Mouse (Mus musculus) cerebellum, adult 9-10 months (tissue): ENCODE results near the gene Rnls.

Experiments
- DNase-seq: peaks from one replicate; pipeline ENCODE4 v3.0.0; 2022

Rnls gene

GRCm38 (mm10) chr19:33178866-33179265, 213.2 kb downstream of the Rnls start:
- no peak for DNase-seq

DNA sequence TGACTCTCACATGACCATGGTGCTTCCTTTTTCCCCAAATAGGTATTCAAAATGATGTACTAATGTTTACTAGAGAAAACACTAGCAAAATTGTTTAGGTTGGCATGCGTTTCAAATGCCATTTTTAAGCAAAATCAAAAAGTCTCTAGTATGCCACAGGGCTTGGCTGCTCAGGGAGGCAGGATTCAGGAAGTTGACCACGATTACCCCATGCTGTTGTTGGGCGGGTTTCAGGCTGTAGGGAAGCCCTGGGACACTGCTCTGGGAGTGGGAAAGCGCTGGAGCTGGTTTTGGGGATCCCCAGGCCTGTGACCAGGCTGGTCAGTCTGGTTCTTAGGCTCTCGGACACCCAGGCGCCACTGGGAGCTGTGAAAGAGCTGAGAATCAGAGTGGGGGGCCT, 213.7 kb downstream of the Rnls start:
- DNase-seq = no peak

GRCm38 (mm10) chr19:33173991-33174390, 218.1 kb downstream of the Rnls start:
- no peak for DNase-seq

DNA sequence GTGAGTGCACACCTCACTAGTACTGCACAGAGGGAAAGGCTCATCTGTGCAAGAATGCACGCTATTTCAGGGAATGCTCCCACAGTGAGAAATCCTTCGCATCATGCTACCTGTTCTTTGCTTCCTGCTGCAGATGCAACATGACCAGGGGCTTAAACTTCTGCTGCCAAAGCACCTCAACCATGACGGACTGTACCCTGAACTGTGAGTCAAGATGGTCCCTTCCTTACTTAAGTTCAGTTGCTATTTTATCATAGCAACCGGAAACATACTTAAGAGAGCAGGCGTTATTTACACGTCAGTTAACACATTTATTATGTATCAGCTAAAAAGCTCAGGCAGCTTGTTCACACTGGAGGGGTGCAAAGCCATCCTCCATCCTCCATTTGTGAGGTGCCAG, 222.2 kb downstream of the Rnls start:
- no peak for DNase-seq

DNA sequence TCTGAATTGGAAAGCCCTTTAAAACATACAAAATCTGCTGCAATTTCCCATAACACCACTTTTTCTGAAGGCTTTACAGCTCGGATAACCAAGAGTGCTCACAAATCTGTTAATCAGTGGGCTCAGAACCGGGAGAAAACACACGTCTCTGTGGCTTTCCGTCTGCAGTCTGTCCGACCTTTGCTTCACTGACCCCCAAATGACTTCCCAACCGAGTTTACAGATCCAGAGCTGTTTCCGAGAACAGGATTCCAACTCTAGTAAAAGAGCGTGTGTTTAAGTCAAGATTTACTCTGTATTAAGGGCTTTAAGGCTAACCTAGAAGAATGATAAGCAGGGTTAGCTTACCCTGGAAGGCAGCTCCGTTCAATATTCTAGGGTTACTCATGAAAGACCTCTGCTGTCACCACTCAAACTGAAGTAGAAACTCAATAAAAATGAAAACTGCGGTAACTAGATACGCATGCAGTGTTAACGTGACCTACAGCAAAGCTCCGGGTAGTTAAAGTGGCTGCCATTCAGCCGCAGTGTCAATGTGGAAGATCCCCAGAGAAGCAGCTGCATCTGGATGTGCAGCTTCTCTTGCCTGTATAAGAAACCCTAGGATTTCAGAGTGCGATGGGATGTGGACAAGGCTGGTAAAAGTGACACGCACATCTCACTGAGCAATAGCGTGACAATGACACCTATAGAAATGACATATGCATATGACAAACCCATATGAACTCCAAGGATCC, 224.4 kb downstream of the Rnls start:
- no peak for DNase-seq

GRCm38 (mm10) chr19:33164801-33165200, 227.3 kb downstream of the Rnls start:
- no peak for DNase-seq

- no peak for DNase-seq
Measured at GRCm38 (mm10) chr19:33161903-33162302, 230.2 kb downstream of the Rnls start.

DNA sequence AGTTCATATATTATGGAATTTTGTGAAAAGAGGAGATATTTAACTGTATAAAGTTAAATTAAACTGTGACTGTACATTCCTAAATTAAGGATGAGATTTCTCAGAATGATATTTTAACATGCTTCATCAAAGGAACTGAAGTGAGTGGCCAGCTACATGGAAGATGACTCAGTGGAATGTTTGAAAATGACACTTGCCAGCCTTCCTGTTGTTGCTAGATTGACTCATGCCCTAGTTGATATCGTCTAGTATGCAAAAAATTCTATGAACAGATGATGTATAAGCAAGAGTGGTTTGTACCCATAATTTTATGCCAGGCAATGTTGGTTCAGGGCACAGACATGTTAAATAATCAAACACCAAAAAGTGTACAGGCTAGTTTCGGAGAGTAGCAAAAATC, 232.2 kb downstream of the Rnls start:
- no peak for DNase-seq

DNA sequence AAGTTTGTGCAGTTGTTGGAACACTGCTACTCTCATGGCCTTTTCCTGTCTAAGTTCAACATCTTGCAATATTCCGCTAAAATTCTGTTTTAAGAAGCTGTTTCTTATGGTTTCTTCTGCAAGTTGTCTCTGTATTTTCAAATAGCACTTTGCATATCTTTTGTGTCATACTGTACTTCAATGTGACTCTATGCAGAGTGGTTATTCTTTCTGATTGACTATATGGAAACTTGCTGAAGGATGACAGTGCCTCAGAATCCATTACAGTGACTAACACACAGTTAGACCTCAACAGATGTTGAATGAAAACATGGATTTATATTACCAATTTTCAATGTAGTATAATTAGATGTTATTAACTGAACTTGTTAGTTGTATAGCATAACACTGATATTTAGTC, 232.9 kb downstream of the Rnls start:
- no peak for DNase-seq

DNA sequence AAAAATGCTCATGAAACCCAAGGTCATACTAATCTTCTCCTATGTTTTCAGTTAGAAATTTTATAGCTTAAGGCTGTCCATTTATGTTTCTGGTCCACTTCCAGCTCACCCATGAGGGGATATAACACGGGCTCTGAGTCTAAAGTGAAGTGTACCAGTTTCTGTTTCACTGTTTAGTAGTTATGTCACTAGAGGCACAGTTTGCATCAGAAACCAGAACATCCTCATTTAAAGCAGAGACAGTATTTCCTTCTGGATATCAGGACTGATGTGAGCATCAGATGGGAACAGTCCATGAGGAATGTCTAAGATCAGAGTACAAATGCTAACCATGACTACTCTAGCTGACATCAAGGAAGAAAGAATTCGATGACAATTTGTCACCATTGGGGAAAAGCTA, 233.9 kb downstream of the Rnls start:
- no peak for DNase-seq

GRCm38 (mm10) chr19:33148411-33148810, 243.7 kb downstream of the Rnls start:
- DNase-seq = no peak

DNA sequence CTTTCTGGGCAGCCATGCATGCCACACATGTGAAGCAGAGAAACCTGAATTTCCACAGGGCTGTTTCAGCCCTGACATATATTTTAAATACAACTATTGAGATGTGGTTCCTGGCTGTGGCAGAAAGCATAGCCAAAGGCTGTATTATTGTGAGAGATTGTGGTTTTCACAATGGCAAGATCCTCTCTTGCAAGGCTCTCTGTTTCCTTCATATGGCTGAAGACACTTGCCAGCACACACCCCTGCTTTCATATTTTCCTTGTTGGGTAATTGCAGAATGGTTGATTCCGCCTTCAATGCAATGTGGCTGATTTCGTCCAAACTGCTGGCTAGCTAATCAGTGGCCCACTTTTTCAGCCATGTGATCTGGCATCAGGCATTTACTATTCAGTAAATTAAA, 248.9 kb downstream of the Rnls start:
- no peak for DNase-seq

DNA sequence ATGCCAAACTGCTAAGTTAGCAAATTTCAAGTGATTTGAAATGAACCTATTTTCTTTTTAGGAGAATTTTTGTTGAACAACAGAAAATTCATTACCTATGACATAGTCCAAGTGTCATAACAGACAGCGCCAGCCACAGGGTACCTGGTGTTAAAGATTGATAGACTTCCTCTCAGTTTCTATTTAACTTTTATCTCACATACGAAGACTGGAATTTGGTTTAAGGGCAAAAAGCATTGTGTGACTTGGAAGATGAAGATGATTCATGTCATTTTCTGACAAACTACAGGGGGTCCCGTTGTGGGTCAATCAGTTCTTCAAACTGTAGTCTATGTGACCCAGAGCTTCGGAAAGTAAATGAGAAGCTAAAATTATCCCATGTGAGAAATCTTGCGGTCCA, 254.8 kb downstream of the Rnls start:
- DNase-seq = no peak

- no peak for DNase-seq
Measured at GRCm38 (mm10) chr19:33122611-33123226, 269.4 kb downstream of the Rnls start.

GRCm38 (mm10) chr19:33119947-33120346, 272.1 kb downstream of the Rnls start:
- no peak for DNase-seq

DNA sequence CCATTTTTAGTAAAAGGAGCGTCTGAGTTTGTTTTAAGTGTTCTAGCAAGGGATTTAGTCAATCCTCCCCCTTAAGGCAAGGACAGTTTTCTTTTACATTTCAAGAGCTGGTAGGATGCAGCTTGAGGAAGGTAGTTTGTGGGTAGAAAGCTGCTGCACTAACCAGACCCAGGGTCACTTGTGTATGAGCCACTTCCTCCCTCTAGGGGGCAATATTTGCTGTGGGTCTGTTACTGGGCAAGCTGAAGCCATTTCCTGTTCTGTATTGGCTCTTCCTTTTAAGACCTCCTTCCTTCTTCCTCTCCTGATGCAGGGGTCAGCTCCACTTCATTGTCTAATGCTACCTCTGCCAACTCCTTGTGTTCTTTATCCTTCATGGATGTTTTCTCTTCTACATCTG, 273.2 kb downstream of the Rnls start:
- no peak for DNase-seq

DNA sequence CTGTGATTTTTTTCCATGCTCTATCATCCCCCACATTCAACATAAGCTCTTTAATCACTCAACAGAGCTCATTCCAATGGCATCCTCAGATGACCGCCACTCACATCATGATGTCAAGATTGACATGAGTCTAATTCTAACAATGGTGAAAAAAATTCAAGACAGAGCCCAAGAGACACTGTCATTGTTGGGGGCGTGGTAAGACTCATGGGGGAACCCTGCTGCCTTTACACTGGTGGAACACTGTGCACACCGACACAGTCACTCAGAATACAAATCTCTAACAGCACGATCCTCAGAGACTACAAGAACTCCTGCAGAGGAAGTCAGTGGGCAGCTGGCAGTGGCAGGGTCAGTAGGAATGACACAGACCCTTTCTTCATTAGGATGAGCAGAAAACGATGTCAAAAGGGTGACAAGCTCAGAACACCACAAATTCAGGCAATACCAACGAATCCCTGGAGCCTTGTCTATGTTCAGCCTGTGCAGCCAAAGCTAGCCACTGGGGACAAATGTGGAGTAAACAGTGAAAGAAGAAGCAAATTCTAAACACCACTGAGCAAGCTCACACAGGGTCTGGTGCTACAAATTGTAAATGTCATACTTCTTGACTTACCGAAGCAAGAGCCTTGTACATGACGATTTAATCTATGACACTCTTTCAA, 277.3 kb downstream of the Rnls start:
- no peak for DNase-seq

GRCm38 (mm10) chr19:33113746-33114145, 278.3 kb downstream of the Rnls start:
- DNase-seq = no peak

DNA sequence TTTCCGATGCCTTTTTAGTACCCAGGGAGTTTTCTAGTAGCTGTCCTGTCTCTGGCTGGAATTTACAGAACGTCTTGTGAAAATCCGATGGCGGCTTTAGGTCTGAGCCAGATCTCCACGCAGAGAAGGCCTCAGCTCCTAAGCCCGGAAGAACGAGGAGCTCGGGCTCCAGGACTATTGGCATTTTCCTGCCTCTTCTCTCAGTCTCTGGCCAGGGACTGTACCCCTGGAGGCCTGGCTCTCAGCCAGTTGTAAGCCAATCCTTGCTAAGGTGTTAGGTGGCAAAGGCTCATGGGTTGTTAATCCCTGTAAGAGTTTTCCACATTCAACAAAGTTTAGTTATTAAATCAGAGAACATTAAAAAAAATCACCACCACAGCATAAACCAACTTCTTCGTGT, 281.7 kb downstream of the Rnls start:
- no peak for DNase-seq

DNA sequence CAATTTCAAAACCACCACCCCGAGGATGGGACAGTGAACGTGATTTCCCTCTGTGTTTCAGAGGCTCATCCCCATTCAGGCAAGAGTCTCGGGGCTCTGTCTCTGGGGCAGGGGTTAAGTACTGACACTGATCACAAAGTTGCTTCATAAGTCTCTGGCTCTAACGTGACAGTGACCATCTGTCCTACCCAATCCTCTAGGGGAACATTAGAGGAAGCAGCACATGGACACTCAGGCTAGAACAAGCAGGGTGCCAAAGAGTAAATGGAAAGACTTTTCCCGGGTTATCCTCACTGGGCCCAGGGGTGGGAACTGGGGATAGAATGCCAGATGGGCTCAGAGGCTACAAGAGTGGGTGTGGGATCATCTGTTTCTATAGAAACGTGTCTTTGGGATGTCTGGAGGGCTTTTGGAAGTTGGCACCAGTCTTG, 282.1 kb downstream of the Rnls start:
- DNase-seq = no peak

DNA sequence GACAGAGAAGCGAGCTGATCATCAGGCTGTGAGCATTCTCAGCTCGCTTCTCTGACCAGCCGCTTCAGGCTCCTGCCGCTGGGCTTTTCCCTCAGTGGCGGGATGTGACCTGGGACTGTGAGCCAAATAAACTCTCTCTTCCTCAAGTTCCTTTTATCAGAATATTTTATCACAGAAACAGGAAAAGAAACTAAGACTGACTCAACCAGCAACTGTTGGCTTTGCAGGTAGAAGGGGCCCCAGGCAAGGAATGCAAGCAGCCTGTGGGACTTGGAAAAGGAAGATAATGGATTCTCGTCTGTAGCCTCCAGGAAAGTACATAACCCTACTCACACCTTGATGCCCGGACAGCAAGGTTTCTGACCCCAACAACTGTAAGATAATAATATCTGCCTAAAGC, 283.0 kb downstream of the Rnls start:
- no peak for DNase-seq

DNA sequence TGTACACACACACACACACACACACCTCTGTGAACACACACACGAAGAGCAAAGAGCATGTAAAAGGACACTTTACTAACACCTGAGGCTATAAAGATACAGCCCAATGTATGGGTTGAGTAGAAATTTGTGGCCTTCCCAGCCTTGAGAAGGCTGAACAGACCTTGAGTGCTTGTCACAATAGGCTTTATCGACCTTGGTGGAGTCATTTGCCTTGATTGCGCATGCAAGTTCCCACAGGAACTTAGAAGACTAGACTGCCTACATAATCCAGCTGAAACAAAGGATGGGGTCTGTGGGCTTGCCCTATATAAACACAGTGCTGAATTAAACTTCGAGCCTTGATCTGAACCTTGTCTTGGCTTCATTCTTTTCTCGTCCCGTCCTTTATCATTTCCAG, 288.2 kb downstream of the Rnls start:
- DNase-seq = no peak

DNA sequence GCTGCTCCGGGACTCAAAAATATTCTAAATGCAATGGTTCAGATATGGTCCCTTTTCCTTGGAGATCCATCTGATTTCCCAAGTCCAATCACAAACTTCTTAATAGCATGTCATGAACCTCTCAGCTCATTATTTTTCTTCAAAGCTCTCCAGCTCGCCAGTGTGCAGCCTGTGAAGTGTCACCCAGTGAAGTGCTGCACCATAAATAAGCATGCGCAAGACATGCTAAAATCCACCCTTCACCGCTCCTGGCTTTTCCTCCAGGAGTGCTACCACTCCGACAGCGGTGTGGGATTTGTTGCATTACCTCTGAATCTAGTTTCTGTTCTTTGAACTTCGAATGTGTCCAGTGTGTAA, 289.3 kb downstream of the Rnls start:
- DNase-seq = no peak

- DNase-seq = no peak
Measured at GRCm38 (mm10) chr19:33102008-33102782, 289.9 kb downstream of the Rnls start.
